Mouse (Mus musculus) brain, embryonic 14.5 days (tissue): ENCODE measurements around the gene Mdga1.

Experiments used
- CTCF ChIP-seq: fragments of 200-500 bp; IDR thresholded peaks from 2 replicates; pipeline ENCODE4 v1.5.1; 2012; ENCODE audit warnings: inconsistent platforms, mild to moderate bottlenecking, moderate library complexity, borderline replicate concordance; ENCODE audit not compliant: insufficient read depth, insufficient read length; ENCODE audit errors: extremely low read depth
- POLR2A ChIP-seq: fragments of 200-500 bp; IDR thresholded peaks from 2 replicates; pipeline ENCODE4 v1.6.1; 2012; ENCODE audit warnings: mild to moderate bottlenecking, inconsistent platforms, borderline replicate concordance; ENCODE audit not compliant: poor library complexity, insufficient read depth, insufficient read length, severe bottlenecking; ENCODE audit errors: extremely low read depth

DNA sequence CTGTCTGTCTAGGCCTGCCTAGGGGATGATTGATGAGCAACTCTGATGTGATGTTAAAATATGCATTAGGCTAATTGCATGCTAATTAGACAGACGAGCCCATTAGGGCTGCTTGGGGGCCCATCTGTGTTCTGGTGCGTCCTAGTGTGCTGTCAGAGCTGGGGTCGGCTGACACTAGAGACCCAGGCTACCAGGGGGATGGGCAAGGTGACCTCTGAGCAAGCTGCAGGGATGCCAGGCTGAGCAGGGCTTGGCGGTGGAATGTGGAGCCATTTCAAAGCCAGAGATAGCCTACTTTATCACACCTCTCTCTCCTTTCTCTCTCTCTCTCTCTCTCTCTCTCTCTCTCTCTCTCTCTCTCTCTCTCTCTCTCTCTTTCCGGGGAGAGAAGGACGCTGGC lies 49.8 kb downstream of the Mdga1 start:
- TF ChIP-seq CTCF = no peak
- no peak for TF ChIP-seq POLR2A
